Mouse (Mus musculus) urinary bladder, adult 18-20 months (tissue): ENCODE data around the gene Trpc3.
"Not testable (repeated sequence)": the region's sequence is repeated elsewhere in the genome, so short reads cannot be mapped to it uniquely, and the experiment has no call there.

Experiments
- DNase-seq, 2 experiments: peaks; one replicate each; pipeline ENCODE4 v3.0.0; 2022; ENCODE audit warnings: low spot score in 2 of 2, mixed read lengths in 2 of 2

Trpc3 gene

GRCm38 (mm10) chr3:36599773-36600172, 90.2 kb downstream of the Trpc3 start:
- DNase-seq: not testable (repeated sequence)

GRCm38 (mm10) chr3:36598811-36599210, 91.2 kb downstream of the Trpc3 start:
- DNase-seq: no peak

GRCm38 (mm10) chr3:36571827-36572378, 118.1 kb downstream of the Trpc3 start, which contains the start of gene Ccna2:
Gene Ccna2 (minus strand): TSS chr3:36572150.
- peak; percentile 94 to 97 for DNase-seq

- no peak for DNase-seq
Observed at GRCm38 (mm10) chr3:36571361-36571826, 118.6 kb downstream of the Trpc3 start.
